Mouse (Mus musculus) brain, embryonic 14.5 days (tissue): ENCODE measurements around the gene Cep83.

Experiments
- CTCF ChIP-seq: fragments of 200-500 bp; IDR thresholded peaks from 2 replicates; pipeline ENCODE4 v1.5.1; 2012; ENCODE audit warnings: inconsistent platforms, mild to moderate bottlenecking, moderate library complexity, borderline replicate concordance; ENCODE audit not compliant: insufficient read depth, insufficient read length; ENCODE audit errors: extremely low read depth
- POLR2A ChIP-seq: fragments of 200-500 bp; IDR thresholded peaks from 2 replicates; pipeline ENCODE4 v1.6.1; 2012; ENCODE audit warnings: mild to moderate bottlenecking, inconsistent platforms, borderline replicate concordance; ENCODE audit not compliant: poor library complexity, insufficient read depth, insufficient read length, severe bottlenecking; ENCODE audit errors: extremely low read depth

GRCm38 (mm10) chr10:94829407-94829806 is 141.0 kb downstream of the Cep83 start:
- no peak for TF ChIP-seq CTCF
- no peak for TF ChIP-seq POLR2A
